Mouse (Mus musculus) macrophage (primary cell): ENCODE measurements around the gene Hormad2. TPM values are rescaled to one million over a fixed set of nuclear protein-coding genes. Genes with fewer than 3 reads are reported as not detected.

ENCODE experiments used
- H3K27ac ChIP-seq: fragments of 350-480 bp; formaldehyde crosslinking; 2 replicates; pipeline ENCODE4 v1.9.0; 2021
- H3K36me3 ChIP-seq: fragments of 350-480 bp; formaldehyde crosslinking; 2 replicates; pipeline ENCODE4 v1.9.0; 2021; ENCODE audit errors: inconsistent target
- H3K4me3 ChIP-seq: fragments of 350-480 bp; formaldehyde crosslinking; 2 replicates; pipeline ENCODE4 v1.9.0; 2021; ENCODE audit errors: inconsistent target
- H3K79me2 ChIP-seq: fragments of 350-480 bp; formaldehyde crosslinking; 2 replicates; pipeline ENCODE4 v1.9.0; 2021; ENCODE audit errors: inconsistent target
- WGBS: methylation state at CpG from one replicate; pipeline ENCODE4 v1.1.7; 2026; ENCODE audit warnings: inconsistent platforms; ENCODE audit not compliant: missing documents; 5-methylcytosine and 5-hydroxymethylcytosine counted together
- polyA plus RNA-seq: library from polyadenylated mRNA; stranded (reverse); fragments of 250-400 nt; gene quantifications from 3 replicates; pipeline ENCODE4 v1.2.4, GENCODE M21; 2018; ENCODE audit warnings: inconsistent platforms

Hormad2 gene
- polyA plus RNA-seq, 1 experiment from 2014 or later: not detected

GRCm38 (mm10) chr11:4464186-4464585, 23.3 kb upstream of the Hormad2 start:
- 100% methylated on average over 1 of the region's 1 CpGs for WGBS
- H3K4me3 ChIP-seq: no peak overlapping the region
- H3K27ac ChIP-seq: no peak overlapping the region
- H3K79me2 ChIP-seq: no peaks in the 10 kb centered on the region
- no peaks in the 10 kb centered on the region for H3K36me3 ChIP-seq

- Histone ChIP-seq H3K27ac (no peak overlapping the region), H3K79me2 (no peaks in the 10 kb centered on the region), H3K4me3 (no peak overlapping the region), H3K36me3 (no peaks in the 10 kb centered on the region)
- 78% methylated on average over 2 of the region's 2 CpGs for WGBS
Observed at GRCm38 (mm10) chr11:4462868-4463267, 22.0 kb upstream of the Hormad2 start.

GRCm38 (mm10) chr11:4461154-4461553, 20.2 kb upstream of the Hormad2 start:
- 43% methylated on average over 12 of the region's 12 CpGs for WGBS
- no peaks in the 10 kb centered on the region for H3K79me2 ChIP-seq

GRCm38 (mm10) chr11:4460615-4461014, 19.7 kb upstream of the Hormad2 start:
- no peak overlapping the region for H3K4me3 ChIP-seq
- no peaks in the 10 kb centered on the region for H3K79me2 ChIP-seq
- H3K36me3 ChIP-seq: no peaks in the 10 kb centered on the region
- WGBS: 12% methylated on average over 5 of the region's 5 CpGs
- H3K27ac ChIP-seq: no peak overlapping the region

More at GRCm38 (mm10) chr11:4461154-4461553, 20.2 kb upstream of the Hormad2 start:
- Histone ChIP-seq H3K4me3 (no peak overlapping the region), H3K27ac (no peak overlapping the region), H3K36me3 (no peaks in the 10 kb centered on the region)

GRCm38 (mm10) chr11:4454895-4455535, 14.1 kb upstream of the Hormad2 start:
- Histone ChIP-seq H3K27ac (no peak overlapping the region), H3K4me3 (no peak overlapping the region), H3K79me2 (no peaks in the 10 kb centered on the region), H3K36me3 (no peaks in the 10 kb centered on the region)
- 77% methylated on average over 8 of the region's 8 CpGs for WGBS

GRCm38 (mm10) chr11:4452467-4453184, 11.7 kb upstream of the Hormad2 start:
- 84% methylated on average over 10 of the region's 12 CpGs for WGBS
- Histone ChIP-seq H3K4me3 (no peak overlapping the region), H3K36me3 (no peaks in the 10 kb centered on the region), H3K79me2 (no peaks in the 10 kb centered on the region), H3K27ac (no peak overlapping the region)

GRCm38 (mm10) chr11:4451116-4451515, 10.2 kb upstream of the Hormad2 start:
- H3K27ac ChIP-seq: no peak overlapping the region
- no peaks in the 10 kb centered on the region for H3K36me3 ChIP-seq
- no peaks in the 10 kb centered on the region for H3K79me2 ChIP-seq
- H3K4me3 ChIP-seq: no peak overlapping the region
- 31% methylated on average over 6 of the region's 9 CpGs for WGBS

- H3K79me2 ChIP-seq: no peaks in the 10 kb centered on the region
- no peak overlapping the region for H3K27ac ChIP-seq
- WGBS: 92% methylated on average over 5 of the region's 9 CpGs
- H3K36me3 ChIP-seq: no peaks in the 10 kb centered on the region
- no peak overlapping the region for H3K4me3 ChIP-seq
Observed at GRCm38 (mm10) chr11:4446195-4446868, 5.4 kb upstream of the Hormad2 start.

GRCm38 (mm10) chr11:4442280-4442679, 1.4 kb upstream of the Hormad2 start:
- Histone ChIP-seq H3K36me3 (no peaks in the 10 kb centered on the region), H3K79me2 (no peaks in the 10 kb centered on the region), H3K4me3 (no peak overlapping the region), H3K27ac (no peak overlapping the region)
- 0% methylated on average over 1 of the region's 1 CpGs for WGBS

GRCm38 (mm10) chr11:4438211-4438610, 2.7 kb downstream of the Hormad2 start:
- no peak overlapping the region for H3K4me3 ChIP-seq
- H3K27ac ChIP-seq: no peak overlapping the region
- H3K79me2 ChIP-seq: no peaks in the 10 kb centered on the region
- WGBS: 62% methylated on average over 2 of the region's 2 CpGs
- H3K36me3 ChIP-seq: no peaks in the 10 kb centered on the region

GRCm38 (mm10) chr11:4437318-4437717, 3.6 kb downstream of the Hormad2 start:
- Histone ChIP-seq H3K27ac (no peak overlapping the region), H3K4me3 (no peak overlapping the region), H3K79me2 (no peaks in the 10 kb centered on the region), H3K36me3 (no peaks in the 10 kb centered on the region)
- 89% methylated on average over 1 of the region's 1 CpGs for WGBS

GRCm38 (mm10) chr11:4436631-4437030, 4.3 kb downstream of the Hormad2 start:
- WGBS: 65% methylated on average over 3 of the region's 3 CpGs
- no peak overlapping the region for H3K27ac ChIP-seq
- H3K79me2 ChIP-seq: no peaks in the 10 kb centered on the region
- no peaks in the 10 kb centered on the region for H3K36me3 ChIP-seq
- no peak overlapping the region for H3K4me3 ChIP-seq

- Histone ChIP-seq H3K79me2 (no peaks in the 10 kb centered on the region), H3K27ac (no peak overlapping the region), H3K36me3 (no peaks in the 10 kb centered on the region), H3K4me3 (no peak overlapping the region)
- 62% methylated on average over 4 of the region's 4 CpGs for WGBS
Observed at GRCm38 (mm10) chr11:4434461-4434860, 6.4 kb downstream of the Hormad2 start.

- Histone ChIP-seq H3K36me3 (no peaks in the 10 kb centered on the region), H3K27ac (no peak overlapping the region), H3K79me2 (no peaks in the 10 kb centered on the region), H3K4me3 (no peak overlapping the region)
- WGBS: 13% methylated on average over 8 of the region's 8 CpGs
Observed at GRCm38 (mm10) chr11:4423818-4424217, 17.1 kb downstream of the Hormad2 start.
